Mouse (Mus musculus) lung, postnatal 10 days (tissue): ENCODE measurements around the gene Arap1.

ENCODE experiments used
- DNase-seq: peaks from one replicate; pipeline ENCODE4 v3.0.0; 2021

Gene Arap1

DNA sequence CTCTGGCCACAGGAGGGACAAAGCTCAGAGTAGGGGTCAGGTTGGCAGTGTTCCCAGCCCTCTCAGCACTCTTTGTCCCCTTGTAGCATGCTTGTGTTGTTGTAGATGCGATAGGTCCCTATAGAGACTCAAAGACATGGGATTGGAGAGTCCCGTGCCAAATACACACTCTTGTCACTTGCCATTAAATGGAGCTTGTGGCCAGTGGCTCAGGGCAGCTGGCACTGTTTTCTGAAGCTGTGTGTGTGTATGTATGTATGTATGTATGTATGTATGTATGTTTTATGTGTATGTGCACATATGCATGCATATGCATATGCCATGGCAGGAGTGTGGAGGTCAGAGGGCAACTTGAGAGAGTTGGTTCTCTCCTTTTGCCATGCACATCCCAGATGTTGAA lies 20.1 kb upstream of the Arap1 start:
- no peak for DNase-seq

DNA sequence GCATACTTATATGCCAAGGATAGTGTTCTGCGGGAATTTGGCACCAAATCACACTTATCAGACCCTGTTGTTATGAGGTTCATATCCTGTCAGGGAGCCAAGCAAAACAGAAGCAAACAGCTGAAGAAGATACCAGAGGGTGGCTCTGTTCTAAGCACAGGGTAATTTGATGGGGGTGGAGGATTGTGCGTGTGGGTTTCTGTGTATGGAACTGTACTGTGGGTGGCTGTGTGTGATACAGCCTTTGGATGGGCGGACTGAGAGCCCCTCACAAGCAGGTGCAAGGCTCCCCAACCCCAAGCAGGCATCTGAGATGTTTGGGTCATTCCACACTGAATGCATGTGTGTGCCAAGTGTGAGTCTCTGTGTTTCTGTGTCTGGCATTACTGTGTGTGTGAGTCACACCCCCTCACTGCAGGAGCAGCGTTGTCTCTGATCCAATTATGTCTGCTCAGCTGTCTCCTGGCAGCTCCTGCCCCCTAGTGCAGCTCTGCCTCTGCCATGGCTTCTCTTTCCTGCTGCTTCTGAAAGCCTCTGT lies 19.2 kb upstream of the Arap1 start:
- peak; percentile 46 for DNase-seq

DNA sequence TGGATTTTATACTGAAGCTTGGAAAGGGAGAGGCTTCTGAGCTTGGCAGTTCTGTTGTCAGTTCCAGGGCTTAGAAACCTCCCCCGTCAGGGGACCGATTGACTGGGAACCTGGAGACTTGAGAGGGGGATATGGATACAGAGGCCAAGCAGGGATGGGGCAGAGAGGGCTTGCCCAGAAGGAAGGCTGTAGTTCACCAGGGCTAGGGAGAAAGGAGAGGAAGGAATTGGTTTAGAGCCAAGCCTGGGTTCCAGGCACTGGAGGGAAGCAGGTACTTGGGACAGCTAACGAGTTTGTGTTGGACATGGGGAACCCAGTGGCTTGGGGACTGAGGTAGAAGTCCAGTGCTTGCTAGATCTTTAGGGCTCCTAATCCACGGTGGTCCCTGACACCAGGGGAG lies 18.3 kb upstream of the Arap1 start:
- DNase-seq = no peak

DNA sequence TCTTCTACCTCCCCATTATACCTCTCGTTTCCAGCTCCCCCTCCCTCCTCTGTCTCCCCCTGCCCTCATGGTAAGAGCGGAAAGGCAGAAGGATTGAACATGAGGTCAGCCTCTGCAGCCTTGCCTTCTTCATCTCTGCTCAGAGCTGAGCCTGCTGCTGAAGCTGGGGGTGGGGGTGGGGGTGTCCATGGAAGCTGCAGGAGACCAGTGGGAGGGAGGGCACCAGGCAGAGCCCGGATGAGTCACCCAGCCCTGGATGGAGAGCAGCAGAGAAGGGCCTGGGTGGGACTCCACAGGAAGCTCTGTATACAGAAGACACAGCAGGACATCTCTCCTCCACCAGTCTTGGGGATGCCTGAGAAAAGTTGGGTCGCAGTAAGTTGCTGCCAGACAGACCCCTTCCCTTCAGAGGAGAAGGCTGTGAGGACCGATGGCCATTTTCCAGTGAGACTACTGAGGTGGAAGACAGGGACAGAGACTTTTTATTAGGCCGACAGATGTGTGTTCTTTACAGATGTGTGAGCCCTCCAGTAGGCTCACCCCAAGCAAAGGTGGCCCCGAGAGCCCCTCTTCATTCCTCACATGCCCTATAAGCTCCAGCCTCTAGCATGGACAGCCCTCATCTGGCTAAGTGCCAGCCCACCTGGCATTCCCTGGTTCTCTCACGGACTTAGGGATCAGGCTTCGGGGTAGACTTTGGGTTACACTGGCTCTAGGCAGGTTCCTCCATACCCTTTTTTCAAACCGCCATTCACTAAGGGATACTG lies 17.6 kb upstream of the Arap1 start:
- no peak for DNase-seq

GRCm38 (mm10) chr7:101330841-101331173 lies 17.1 kb upstream of the Arap1 start:
- no peak for DNase-seq

GRCm38 (mm10) chr7:101332045-101332831 lies 15.6 kb upstream of the Arap1 start:
- no peak for DNase-seq

GRCm38 (mm10) chr7:101335228-101335627 lies 12.6 kb upstream of the Arap1 start:
- no peak for DNase-seq

- DNase-seq = no peak
These were observed 11.2 kb upstream of the Arap1 start for GRCm38 (mm10) chr7:101336686-101337085.

DNA sequence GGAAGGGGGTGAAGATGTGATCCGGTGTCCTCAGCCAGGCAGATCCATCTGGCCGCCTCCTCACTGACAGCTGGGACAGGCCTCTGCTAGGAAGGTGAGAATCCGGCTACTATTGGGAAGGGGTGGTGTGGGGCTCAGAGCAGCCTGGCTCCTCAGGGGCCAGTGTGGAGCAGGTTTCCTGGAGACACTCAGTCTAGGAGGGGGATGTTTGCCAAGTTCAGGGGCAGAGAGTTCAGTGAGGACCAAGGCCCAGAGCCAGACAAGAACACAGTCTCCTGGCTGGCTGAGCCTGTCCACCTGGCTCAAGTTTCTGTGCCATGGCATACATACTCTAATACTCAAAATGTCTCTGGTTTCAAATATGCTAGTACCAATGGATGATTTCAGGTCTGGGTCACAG lies 10.5 kb upstream of the Arap1 start:
- DNase-seq = no peak

- no peak for DNase-seq
These were observed 6.5 kb upstream of the Arap1 start for GRCm38 (mm10) chr7:101341405-101341804.

GRCm38 (mm10) chr7:101343135-101343534 lies 4.7 kb upstream of the Arap1 start:
- DNase-seq = peak; percentile 65

- no peak for DNase-seq
These were observed 3.0 kb upstream of the Arap1 start for GRCm38 (mm10) chr7:101344892-101345291.

- no peak for DNase-seq
These were observed 876 bp upstream of the Arap1 start for GRCm38 (mm10) chr7:101346991-101347390.

DNA sequence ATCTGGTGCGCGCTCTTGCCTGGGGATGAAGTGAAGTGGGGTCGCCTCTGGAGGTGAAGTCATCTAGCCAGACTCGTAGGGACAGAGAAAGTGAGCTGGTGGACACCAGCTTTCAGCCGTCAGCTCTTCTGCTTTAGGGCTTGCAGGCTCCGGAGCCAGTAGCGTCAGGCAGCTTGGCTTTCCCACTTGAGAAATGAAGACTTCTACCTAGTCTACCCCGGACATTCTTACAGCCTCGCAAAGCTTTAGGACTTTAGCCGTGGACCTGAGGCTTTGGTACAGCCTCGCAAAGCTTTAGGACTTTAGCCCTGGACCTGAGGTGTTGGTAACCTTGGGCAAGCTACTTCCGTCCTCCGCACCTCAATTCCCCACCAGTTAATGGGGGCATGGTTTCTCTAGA lies 445 bp downstream of the Arap1 start:
- DNase-seq = no peak

- no peak for DNase-seq
These were observed 2.0 kb downstream of the Arap1 start for GRCm38 (mm10) chr7:101349861-101350260.

GRCm38 (mm10) chr7:101352404-101352803 lies 4.5 kb downstream of the Arap1 start:
- no peak for DNase-seq

DNA sequence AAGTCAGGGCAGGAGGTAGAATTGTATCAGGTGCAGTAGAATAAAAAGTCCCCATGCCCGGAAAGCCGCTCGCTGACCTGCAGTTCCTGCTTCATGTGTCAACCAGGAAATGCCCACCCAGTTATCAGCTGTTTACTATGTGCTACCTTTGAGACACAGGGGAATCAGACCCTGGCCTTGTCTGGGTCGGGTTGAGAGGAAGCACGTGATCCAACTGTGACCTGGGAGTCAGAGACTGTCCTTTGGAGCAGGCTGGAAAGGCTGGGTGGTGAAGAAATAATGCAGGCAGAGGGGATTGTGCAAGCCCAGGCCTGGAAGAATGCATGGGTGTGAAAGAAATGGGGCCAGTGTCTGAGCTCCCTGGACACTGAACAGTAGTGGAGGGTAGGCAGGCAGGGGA lies 6.6 kb downstream of the Arap1 start:
- peak; percentile 60 for DNase-seq

- DNase-seq = no peak
These were observed 7.8 kb downstream of the Arap1 start for GRCm38 (mm10) chr7:101355551-101356100.

- no peak for DNase-seq
These were observed 9.0 kb downstream of the Arap1 start for GRCm38 (mm10) chr7:101356868-101357267.

GRCm38 (mm10) chr7:101360406-101360805 lies 12.5 kb downstream of the Arap1 start:
- no peak for DNase-seq

- no peak for DNase-seq
These were observed 13.2 kb downstream of the Arap1 start for GRCm38 (mm10) chr7:101361021-101361420.

GRCm38 (mm10) chr7:101361767-101362166 lies 13.9 kb downstream of the Arap1 start:
- no peak for DNase-seq

DNA sequence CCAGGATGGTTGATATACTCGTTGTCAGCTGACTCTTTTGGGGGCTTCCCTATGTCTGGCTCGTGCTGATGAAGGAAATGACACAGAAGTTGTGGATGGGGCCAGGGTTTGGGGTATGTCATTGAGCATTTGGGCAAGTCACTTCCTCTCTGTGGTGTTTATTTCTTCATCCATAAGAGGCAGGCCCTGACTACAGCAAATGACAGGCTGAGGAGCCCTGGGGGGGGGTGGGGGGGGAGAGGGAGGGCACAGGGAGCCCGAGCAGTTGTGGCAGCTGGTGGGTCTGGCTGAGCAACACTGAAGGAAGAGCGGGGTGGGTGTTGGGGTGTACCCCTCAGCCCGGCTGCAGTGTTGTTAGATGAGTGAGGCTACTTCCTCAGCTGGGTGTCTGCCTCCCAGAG lies 14.9 kb downstream of the Arap1 start:
- no peak for DNase-seq

DNA sequence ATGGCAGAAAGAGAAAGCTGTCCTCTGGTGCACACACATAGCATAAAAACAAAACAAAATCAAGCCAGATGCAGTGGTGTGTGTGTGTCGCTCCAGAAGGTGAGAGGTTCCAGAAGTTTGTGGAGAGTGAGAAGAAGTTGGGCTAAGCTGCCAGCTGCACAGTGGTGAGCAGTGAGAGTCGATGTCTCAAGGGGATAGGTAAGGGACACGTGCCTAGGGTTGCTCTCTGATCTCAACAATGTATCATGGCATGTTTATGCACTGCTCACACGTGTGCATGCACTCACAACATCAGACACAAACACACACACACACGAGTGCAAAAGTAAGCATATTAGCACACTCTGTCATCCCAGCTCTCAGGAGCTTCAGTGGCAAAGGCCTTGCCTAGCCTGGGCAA lies 16.0 kb downstream of the Arap1 start:
- DNase-seq = no peak
